Mouse (Mus musculus): Measurements from ENCODE around the gene Zfp553.
"Not testable (repeated sequence)": the region's sequence is repeated elsewhere in the genome, so short reads cannot be mapped to it uniquely, and the experiment has no call there.

Zfp553 gene

GRCm38 (mm10) chr7:127243361-127243867, 10.6 kb downstream of the Zfp553 start:
- no peak for DNase-seq

- DNase-seq, result peak; percentile 98
These were observed 11.2 kb downstream of the Zfp553 start, which contains the start of gene Zfp771 for GRCm38 (mm10) chr7:127243870-127244657. Zfp771 (plus strand) TSS chr7:127244274.

- peak; percentile 17 for DNase-seq
These were observed 12.0 kb downstream of the Zfp553 start for GRCm38 (mm10) chr7:127244658-127245510.

GRCm38 (mm10) chr7:127250511-127250910, 17.6 kb downstream of the Zfp553 start:
- DNase-seq, result not testable (repeated sequence)

- DNase-seq, result peak; percentile 49
These were observed 19.6 kb downstream of the Zfp553 start for GRCm38 (mm10) chr7:127252414-127252813.

GRCm38 (mm10) chr7:127253341-127253740, 20.5 kb downstream of the Zfp553 start:
- no peak for DNase-seq

- peak; percentile 99 for DNase-seq
These were observed 21.2 kb downstream of the Zfp553 start for GRCm38 (mm10) chr7:127253821-127254769.

- no peak for DNase-seq
These were observed 22.1 kb downstream of the Zfp553 start for GRCm38 (mm10) chr7:127255008-127255407.

- no peak for DNase-seq
These were observed 23.1 kb downstream of the Zfp553 start for GRCm38 (mm10) chr7:127255965-127256364.

- DNase-seq, result no peak
These were observed 23.7 kb downstream of the Zfp553 start for GRCm38 (mm10) chr7:127256518-127256917.

- no peak for DNase-seq
These were observed 26.5 kb downstream of the Zfp553 start for GRCm38 (mm10) chr7:127259186-127259905.

- peak; percentile 98 for DNase-seq
These were observed 27.6 kb downstream of the Zfp553 start, which contains the start of gene Dctpp1 for GRCm38 (mm10) chr7:127260309-127261111. Dctpp1 (minus strand) TSS chr7:127260709.

GRCm38 (mm10) chr7:127262218-127262961, 29.5 kb downstream of the Zfp553 start:
- DNase-seq, result no peak

GRCm38 (mm10) chr7:127263526-127263925, 30.7 kb downstream of the Zfp553 start:
- no peak for DNase-seq

GRCm38 (mm10) chr7:127270256-127270655, 37.4 kb downstream of the Zfp553 start:
- DNase-seq, result no peak

- no peak for DNase-seq
These were observed 37.8 kb downstream of the Zfp553 start for GRCm38 (mm10) chr7:127270666-127271065.

GRCm38 (mm10) chr7:127271093-127271492, 38.2 kb downstream of the Zfp553 start:
- DNase-seq, result no peak

GRCm38 (mm10) chr7:127272566-127272965, 39.7 kb downstream of the Zfp553 start:
- no peak for DNase-seq

GRCm38 (mm10) chr7:127273118-127273923, 40.5 kb downstream of the Zfp553 start:
- DNase-seq, result peak; percentile 59
